Mouse (Mus musculus): ENCODE results near the gene BC080695.
"Not testable (repeated sequence)": the region's sequence is repeated elsewhere in the genome, so short reads cannot be mapped to it uniquely, and the experiment has no call there.

The BC080695 gene

GRCm38 (mm10) chr4:143551400-143551799 is at the start of gene BC080695, which contains the start of gene Gm13057:
TSS of gene BC080695 (plus strand) at chr4:143551700.
TSS of gene Gm13057 (plus strand) at chr4:143551709.
- DNase-seq (ENCODE audit: low read depth, low spot score), result not testable (repeated sequence)

GRCm38 (mm10) chr4:143511043-143511442 is 40.5 kb upstream of the BC080695 start, which contains the start of gene Gm13043:
TSS of gene Gm13043 (plus strand) at chr4:143511343.
- no peak for DNase-seq (ENCODE audit: low read depth, low spot score)

GRCm38 (mm10) chr4:143535654-143536053 is 15.8 kb upstream of the BC080695 start, which contains the start of gene Gm13040:
TSS of gene Gm13040 (plus strand) at chr4:143535954.
- DNase-seq (ENCODE audit: low read depth, low spot score), result not testable (repeated sequence)

GRCm38 (mm10) chr4:143611927-143612326 is 60.4 kb downstream of the BC080695 start:
- not testable (repeated sequence) for DNase-seq (ENCODE audit: low read depth, low spot score)

- DNase-seq (ENCODE audit: low read depth, low spot score), result not testable (repeated sequence)
Measured at GRCm38 (mm10) chr4:143614703-143615102, 63.2 kb downstream of the BC080695 start, which contains the start of gene Gm13083. TSS of gene Gm13083 (plus strand) at chr4:143615003.

- not testable (repeated sequence) for DNase-seq (ENCODE audit: low read depth, low spot score)
Measured at GRCm38 (mm10) chr4:143618101-143618500, 66.6 kb downstream of the BC080695 start.

Measured in CD4-positive, CD25-positive, alpha-beta regulatory T cell, adult 2 months (primary cell).